In genomic region chr19:47348395-47349016, GRCm38 (mm10) we compare ENCODE assay signal across 19 mouse cellular contexts.
DNase-seq lines count a peak whose midpoint lies in the region; ATAC-seq and TF ChIP-seq lines count a peak whose summit lies in the region.
"Had no signal": no experiment of that assay in that cellular context is flagged by ENCODE, and none has a peak within 500 bp of the region (broad histone marks: within the 10 kb centered on the region; RNA-seq: fewer than 3 reads in every experiment).

No protein-coding gene starts in this region.

- H3K27ac ChIP-seq in forebrain, postnatal 0 days (ENCODE audit: low read depth, low read length): no peak overlapping the region
- H3K27ac ChIP-seq in forebrain, embryonic 15.5 days (replicated peaks): no peak overlapping the region
- H3K27ac ChIP-seq in midbrain, embryonic 13.5 days: no peak overlapping the region
- H3K27ac ChIP-seq in midbrain, embryonic 10.5 days (replicated peaks): no peak overlapping the region
- H3K27ac ChIP-seq: embryonic facial prominence, embryonic 13.5 days; heart, embryonic 13.5 days; hindbrain, embryonic 15.5 days; liver, embryonic 15.5 days; midbrain, embryonic 12.5 days; neural tube, embryonic 12.5 days had no signal

- 50% methylated on average over 14 of the region's 14 CpGs for WGBS in forebrain, postnatal 0 days
- 58% methylated on average over 14 of the region's 14 CpGs for WGBS in forebrain, embryonic 15.5 days
- WGBS in midbrain, embryonic 13.5 days: 81% methylated on average over 14 of the region's 14 CpGs
- 86% methylated on average over 14 of the region's 14 CpGs for WGBS in midbrain, embryonic 10.5 days

- TF ChIP-seq CTCF in forebrain, postnatal 0 days (IDR thresholded peaks at IDR 0.05; ENCODE audit: low read depth): no peak

- no peaks in the 10 kb centered on the region for H3K9me3 ChIP-seq in forebrain, postnatal 0 days (ENCODE audit: low read length)
- H3K9me3 ChIP-seq in forebrain, embryonic 15.5 days: no peaks in the 10 kb centered on the region
- H3K9me3 ChIP-seq in midbrain, embryonic 13.5 days: no peaks in the 10 kb centered on the region
- no peaks in the 10 kb centered on the region for H3K9me3 ChIP-seq in midbrain, embryonic 10.5 days (replicated peaks)
- H3K9me3 ChIP-seq: embryonic facial prominence, embryonic 13.5 days; heart, embryonic 13.5 days; hindbrain, embryonic 15.5 days; limb, embryonic 12.5 days; liver, embryonic 15.5 days; midbrain, embryonic 12.5 days; neural tube, embryonic 12.5 days had no signal

- H3K4me1 ChIP-seq in forebrain, postnatal 0 days (ENCODE audit: insufficient read depth): no peaks in the 10 kb centered on the region
- peaks cover 2% of the 10 kb centered on the region for H3K4me1 ChIP-seq in forebrain, embryonic 15.5 days
- peaks cover 3% of the 10 kb centered on the region for H3K4me1 ChIP-seq in midbrain, embryonic 13.5 days (replicated peaks)
- peaks cover 15% of the 10 kb centered on the region for H3K4me1 ChIP-seq in midbrain, embryonic 10.5 days

- H3K36me3 ChIP-seq in forebrain, postnatal 0 days (ENCODE audit: insufficient read depth): no peaks in the 10 kb centered on the region
- H3K36me3 ChIP-seq in forebrain, embryonic 15.5 days: no peaks in the 10 kb centered on the region
- no peaks in the 10 kb centered on the region for H3K36me3 ChIP-seq in midbrain, embryonic 13.5 days
- H3K36me3 ChIP-seq in midbrain, embryonic 10.5 days: no peaks in the 10 kb centered on the region
- H3K36me3 ChIP-seq: hindbrain, embryonic 15.5 days; limb, embryonic 12.5 days; liver, embryonic 15.5 days; neural tube, embryonic 12.5 days had no signal

- no peak overlapping the region for H3K9ac ChIP-seq in forebrain, postnatal 0 days
- no peak overlapping the region for H3K9ac ChIP-seq in forebrain, embryonic 15.5 days (replicated peaks)
- no peak overlapping the region for H3K9ac ChIP-seq in midbrain, embryonic 13.5 days (replicated peaks)
- H3K9ac ChIP-seq: embryonic facial prominence, embryonic 13.5 days; heart, embryonic 13.5 days; hindbrain, embryonic 15.5 days; limb, embryonic 12.5 days; liver, embryonic 15.5 days; midbrain, embryonic 12.5 days; neural tube, embryonic 12.5 days had no signal

- peak; percentile 29; the same call in 1 of the 2 replicates for ATAC-seq in forebrain, postnatal 0 days
- ATAC-seq in forebrain, embryonic 15.5 days (replicated peaks): no peak; the same call in 1 of the 2 replicates
- peak; percentile 35; the same call in 1 of the 2 replicates for ATAC-seq in midbrain, embryonic 13.5 days

- no peak overlapping the region for H3K4me3 ChIP-seq in forebrain, postnatal 0 days (ENCODE audit: low read depth, low read length)
- no peak overlapping the region for H3K4me3 ChIP-seq in forebrain, embryonic 15.5 days
- no peak overlapping the region for H3K4me3 ChIP-seq in midbrain, embryonic 13.5 days (replicated peaks)
- no peak overlapping the region for H3K4me3 ChIP-seq in midbrain, embryonic 10.5 days
- H3K4me3 ChIP-seq: embryonic facial prominence, embryonic 13.5 days; heart, embryonic 13.5 days; hindbrain, embryonic 15.5 days; limb, embryonic 12.5 days; liver, embryonic 15.5 days; midbrain, embryonic 12.5 days; neural tube, embryonic 12.5 days had no signal

- no peak overlapping the region for H3K4me2 ChIP-seq in forebrain, postnatal 0 days (ENCODE audit: low read depth)
- H3K4me2 ChIP-seq in forebrain, embryonic 15.5 days (replicated peaks): no peak overlapping the region
- no peak overlapping the region for H3K4me2 ChIP-seq in midbrain, embryonic 13.5 days (replicated peaks)
- H3K4me2 ChIP-seq: embryonic facial prominence, embryonic 13.5 days; heart, embryonic 13.5 days; hindbrain, embryonic 15.5 days; limb, embryonic 12.5 days; liver, embryonic 15.5 days; midbrain, embryonic 12.5 days; neural tube, embryonic 12.5 days had no signal

- H3K27me3 ChIP-seq in forebrain, postnatal 0 days (ENCODE audit: insufficient read depth, low read length): peaks cover 13% of the 10 kb centered on the region
- peaks cover 14% of the 10 kb centered on the region for H3K27me3 ChIP-seq in forebrain, embryonic 15.5 days
- H3K27me3 ChIP-seq in midbrain, embryonic 13.5 days: peaks cover 36% of the 10 kb centered on the region
- peaks cover 39% of the 10 kb centered on the region for H3K27me3 ChIP-seq in midbrain, embryonic 10.5 days (ENCODE audit: low read depth, poor library complexity, severe bottlenecking)
- H3K27me3 ChIP-seq: CH12.LX had no signal

- DNase-seq in forebrain, postnatal 0 days: no peak
- DNase-seq in midbrain, embryonic 10.5 days (ENCODE audit: low spot score): no peak
- DNase-seq in adrenal gland, adult 2 months: peak; percentile 76
- peak; percentile 30 to 64 for DNase-seq in cerebellum, postnatal 25 days
- no peak for DNase-seq in layer of hippocampus, adult 8-10 months (ENCODE audit: low spot score in 2 of 2)
- DNase-seq in urinary bladder, postnatal 25 days (ENCODE audit: low spot score): no peak
- DNase-seq: gastrocnemius, postnatal 14 days; kidney, postnatal 14 days; thymus, postnatal 36 days had no signal

Comparison
In these comparisons a context has a peak if more than half of its experiments do, and no peak if none do; other contexts are left out.
1. DNase-seq: peak in adrenal gland, adult 2 months (single experiment) and cerebellum, postnatal 25 days (2 of 2); none in forebrain, postnatal 0 days (single experiment), midbrain, embryonic 10.5 days (single experiment), layer of hippocampus, adult 8-10 months (0 of 2) and urinary bladder, postnatal 25 days (single experiment).